In genomic region chr11:120831659-120832440, GRCm38 (mm10) we compare ENCODE assay signal across 24 mouse cellular contexts. TPM values are rescaled to one million over a fixed set of nuclear protein-coding genes. Genes with fewer than 3 reads are reported as not detected.
DNase-seq lines count a peak whose midpoint lies in the region; ATAC-seq and TF ChIP-seq lines count a peak whose summit lies in the region.
"Had no signal": no experiment of that assay in that cellular context is flagged by ENCODE, and none has a peak within 500 bp of the region (broad histone marks: within the 10 kb centered on the region; RNA-seq: fewer than 3 reads in every experiment).

No protein-coding gene starts in this region.

- no peaks in the 10 kb centered on the region for H3K27me3 ChIP-seq in forebrain, embryonic 13.5 days
- H3K27me3 ChIP-seq in forebrain, embryonic 15.5 days = no peaks in the 10 kb centered on the region
- H3K27me3 ChIP-seq in liver, adult 2 months (ENCODE audit: control insufficient read depth, insufficient read depth, low read length) = no peaks in the 10 kb centered on the region
- H3K27me3 ChIP-seq in liver, embryonic 11.5 days (replicated peaks; ENCODE audit: control insufficient read depth, insufficient read depth, low read length) = no peaks in the 10 kb centered on the region
- peaks cover 5% of the 10 kb centered on the region; the same call in 1 of the 2 replicates for H3K27me3 ChIP-seq in midbrain, embryonic 10.5 days (ENCODE audit: low read depth, poor library complexity, severe bottlenecking)
- no peaks in the 10 kb centered on the region for H3K27me3 ChIP-seq in midbrain, embryonic 14.5 days (ENCODE audit: control insufficient read depth, insufficient read depth, low read length)
- H3K27me3 ChIP-seq: CH12.LX; embryonic facial prominence, embryonic 12.5 days; forebrain, embryonic 12.5 days; Patski had no signal

- 57% methylated on average over 3 of the region's 3 CpGs for WGBS in forebrain, embryonic 13.5 days
- 58% methylated on average over 3 of the region's 3 CpGs for WGBS in forebrain, embryonic 15.5 days
- WGBS in liver, adult 2 months = 43% methylated on average over 3 of the region's 3 CpGs
- WGBS in liver, embryonic 11.5 days = 85% methylated on average over 3 of the region's 3 CpGs
- whole genome bisulfite sequencing in midbrain, embryonic 10.5 days = 87% methylated on average over 3 of the region's 3 CpGs
- WGBS in midbrain, embryonic 14.5 days = 91% methylated on average over 3 of the region's 3 CpGs

- peak; percentile 2 for DNase-seq in adrenal gland, adult 2 months
- DNase-seq in adrenal gland, postnatal 25 days = no peak
- peak; percentile 95 for DNase-seq in liver, adult 2 months (ENCODE audit: extremely low read depth, low read depth, low spot score)
- DNase-seq in liver, embryonic 11.5 days (ENCODE audit: low spot score) = no peak
- no peak for DNase-seq in midbrain, embryonic 10.5 days (ENCODE audit: low spot score)
- DNase-seq in midbrain, embryonic 14.5 days = no peak
- DNase-seq: adrenal gland, postnatal 10 days; B cell, adult 2 months; cerebellum, adult 11-12 months; cerebellum, adult 2 months; cerebellum, adult 9-10 months; cerebellum, postnatal 10 days; cerebellum, postnatal 25 days; forebrain, postnatal 0 days had no signal

- no peaks in the 10 kb centered on the region for H3K36me3 ChIP-seq in forebrain, embryonic 13.5 days (ENCODE audit: poor library complexity, severe bottlenecking)
- no peaks in the 10 kb centered on the region for H3K36me3 ChIP-seq in forebrain, embryonic 15.5 days
- H3K36me3 ChIP-seq in liver, adult 2 months (ENCODE audit: control insufficient read depth, insufficient read depth, low read length) = 0 out of 2 replicates have a peak, but pooled peaks cover 2% of the 10 kb centered on the region
- H3K36me3 ChIP-seq in liver, embryonic 11.5 days (ENCODE audit: control insufficient read depth, insufficient read depth, low read length) = no peaks in the 10 kb centered on the region
- H3K36me3 ChIP-seq in midbrain, embryonic 10.5 days = no peaks in the 10 kb centered on the region
- H3K36me3 ChIP-seq in midbrain, embryonic 14.5 days (ENCODE audit: control insufficient read depth, insufficient read depth, low read length) = no peaks in the 10 kb centered on the region
- H3K36me3 ChIP-seq: forebrain, embryonic 12.5 days had no signal

- H3K79me2 ChIP-seq in liver, adult 2 months (ENCODE audit: control insufficient read depth, insufficient read depth, low read length) = no peaks in the 10 kb centered on the region; the same call in 1 of the 2 replicates

- peak overlapping the region; percentile 40; the same call in 1 of the 2 replicates for H3K27ac ChIP-seq in forebrain, embryonic 13.5 days
- H3K27ac ChIP-seq in forebrain, embryonic 15.5 days (replicated peaks) = no peak overlapping the region
- H3K27ac ChIP-seq in liver, adult 2 months (replicated peaks; ENCODE audit: insufficient read depth, low read depth, low read length) = peak overlapping the region; percentile 96
- no peak overlapping the region for H3K27ac ChIP-seq in liver, embryonic 11.5 days (ENCODE audit: low read depth, low read length)
- H3K27ac ChIP-seq in midbrain, embryonic 10.5 days (replicated peaks) = peak overlapping the region; percentile 23; the same call in 1 of the 2 replicates
- no peak overlapping the region for H3K27ac ChIP-seq in midbrain, embryonic 14.5 days (replicated peaks; ENCODE audit: low read depth, low read length)
- H3K27ac ChIP-seq: embryonic facial prominence, embryonic 10.5 days; embryonic facial prominence, embryonic 12.5 days; forebrain, embryonic 12.5 days had no signal

- no peak for TF ChIP-seq CTCF in liver, adult 2 months (IDR thresholded peaks at IDR 0.05; ENCODE audit: low read depth, low read length)

- peaks cover 16% of the 10 kb centered on the region for H3K4me1 ChIP-seq in forebrain, embryonic 13.5 days
- peaks cover 13% of the 10 kb centered on the region for H3K4me1 ChIP-seq in forebrain, embryonic 15.5 days
- peaks cover 20% of the 10 kb centered on the region for H3K4me1 ChIP-seq in liver, adult 2 months (ENCODE audit: control insufficient read depth, insufficient read depth, low read length)
- peaks cover 10% of the 10 kb centered on the region for H3K4me1 ChIP-seq in liver, embryonic 11.5 days (replicated peaks; ENCODE audit: control insufficient read depth, insufficient read depth, low read length)
- peaks cover 41% of the 10 kb centered on the region for H3K4me1 ChIP-seq in midbrain, embryonic 10.5 days
- H3K4me1 ChIP-seq in midbrain, embryonic 14.5 days (ENCODE audit: control insufficient read depth, insufficient read depth, low read length) = peaks cover 9% of the 10 kb centered on the region
- H3K4me1 ChIP-seq: embryonic facial prominence, embryonic 12.5 days had no signal

- no peak overlapping the region for H3K9ac ChIP-seq in forebrain, embryonic 13.5 days
- no peak overlapping the region for H3K9ac ChIP-seq in forebrain, embryonic 15.5 days (replicated peaks)
- peak overlapping the region; percentile 63 for H3K9ac ChIP-seq in liver, adult 2 months (ENCODE audit: low read depth, low read length)
- no peak overlapping the region for H3K9ac ChIP-seq in liver, embryonic 11.5 days (ENCODE audit: low read depth, low read length)
- H3K9ac ChIP-seq in midbrain, embryonic 14.5 days (replicated peaks; ENCODE audit: low read length) = no peak overlapping the region
- H3K9ac ChIP-seq: embryonic facial prominence, embryonic 12.5 days; forebrain, embryonic 12.5 days; forebrain, postnatal 0 days had no signal

- H3K4me3 ChIP-seq in forebrain, embryonic 13.5 days = no peak overlapping the region
- no peak overlapping the region for H3K4me3 ChIP-seq in forebrain, embryonic 15.5 days
- H3K4me3 ChIP-seq in liver, adult 2 months (ENCODE audit: insufficient read depth, low read depth, low read length) = peak overlapping the region; percentile 41
- no peak overlapping the region for H3K4me3 ChIP-seq in liver, embryonic 11.5 days (ENCODE audit: low read depth, low read length)
- no peak overlapping the region for H3K4me3 ChIP-seq in midbrain, embryonic 10.5 days
- no peak overlapping the region for H3K4me3 ChIP-seq in midbrain, embryonic 14.5 days (replicated peaks; ENCODE audit: low read depth, low read length)
- H3K4me3 ChIP-seq: embryonic facial prominence, embryonic 10.5 days; embryonic facial prominence, embryonic 12.5 days; forebrain, embryonic 12.5 days had no signal

- no peak overlapping the region for H3K4me2 ChIP-seq in forebrain, embryonic 13.5 days
- H3K4me2 ChIP-seq in forebrain, embryonic 15.5 days (replicated peaks) = no peak overlapping the region
- H3K4me2 ChIP-seq in liver, embryonic 11.5 days = no peak overlapping the region
- H3K4me2 ChIP-seq in midbrain, embryonic 14.5 days (ENCODE audit: low read length) = no peak overlapping the region
- H3K4me2 ChIP-seq: embryonic facial prominence, embryonic 12.5 days; forebrain, embryonic 12.5 days had no signal

- ATAC-seq in forebrain, embryonic 13.5 days = no peak
- no peak for ATAC-seq in forebrain, embryonic 15.5 days (replicated peaks)
- no peak for ATAC-seq in liver, embryonic 11.5 days (replicated peaks; ENCODE audit: low FRiP score)
- ATAC-seq in midbrain, embryonic 14.5 days (ENCODE audit: low FRiP score, low TSS enrichment) = no peak
- ATAC-seq: activated CD4-positive, CD25-positive, alpha-beta regulatory T cell, adult 4 months; CD4-positive, CD25-positive, alpha-beta regulatory T cell, adult 4 months; forebrain, postnatal 0 days; Patski had no signal

- H3K9me3 ChIP-seq in forebrain, embryonic 13.5 days (replicated peaks) = no peaks in the 10 kb centered on the region
- no peaks in the 10 kb centered on the region for H3K9me3 ChIP-seq in forebrain, embryonic 15.5 days
- no peaks in the 10 kb centered on the region for H3K9me3 ChIP-seq in liver, embryonic 11.5 days (ENCODE audit: control insufficient read depth, low read length)
- H3K9me3 ChIP-seq in midbrain, embryonic 10.5 days (replicated peaks) = no peaks in the 10 kb centered on the region
- no peaks in the 10 kb centered on the region for H3K9me3 ChIP-seq in midbrain, embryonic 14.5 days (ENCODE audit: control insufficient read depth, low read length)
- H3K9me3 ChIP-seq: embryonic facial prominence, embryonic 10.5 days; embryonic facial prominence, embryonic 12.5 days; forebrain, embryonic 12.5 days; G1E had no signal

- no peak for TF ChIP-seq POLR2A in liver, adult 2 months (IDR thresholded peaks at IDR 0.05; ENCODE audit: extremely low read depth, insufficient read depth, low read length)

RNA-seq across cellular contexts. Expression of gene Fasn, which starts 7.5 kb away (rescaled TPM):
- total RNA-seq in adrenal gland, adult 2 months (2021) = 1,000 to 10,000 TPM in 1 of 2 experiments, 100 to 1,000 TPM in 1; 505 to 2,290 TPM
- polyA plus RNA-seq in adrenal gland, adult 2 months (2012; rRNA removed) = 7,384 and 9,917 TPM in 2 replicates
- 1,301 and 1,518 TPM in 2 replicates for total RNA-seq in adrenal gland, postnatal 25 days (2021)
- 61.4 and 79.4 TPM in 2 replicates for polyA plus RNA-seq in forebrain, embryonic 13.5 days (2015; fragmentation: Nextera tagmentation; extraction: Ambion mirVana)
- 78.3 and 80.6 TPM in 2 replicates for polyA plus RNA-seq in forebrain, embryonic 15.5 days (2015; fragmentation: Nextera tagmentation; extraction: Ambion mirVana)
- 198 and 203 TPM in 2 replicates for total RNA-seq in liver, adult 2 months (2014; rRNA removed)
- polyA plus RNA-seq in liver, adult 2 months (2012; rRNA removed) = 639 and 935 TPM in 2 replicates
- 71.3 and 80.0 TPM in 2 replicates for polyA plus RNA-seq in liver, embryonic 11.5 days (2014; fragmentation: Nextera tagmentation; extraction: Ambion mirVana)
- 118 and 131 TPM in 2 replicates for polyA plus RNA-seq in midbrain, embryonic 10.5 days (2016; fragmentation: Nextera tagmentation; extraction: Ambion mirVana)
- polyA plus RNA-seq in midbrain, embryonic 14.5 days (2014; fragmentation: Nextera tagmentation; extraction: Ambion mirVana) = 120 and 124 TPM in 2 replicates

RNA-seq across cellular contexts. Expression of gene Dus1l, which starts 35.6 kb away (rescaled TPM):
- total RNA-seq in adrenal gland, adult 2 months (2021) = 10 to 100 TPM; 56.0 to 62.0 TPM
- 43.8 and 53.7 TPM in 2 replicates for polyA plus RNA-seq in adrenal gland, adult 2 months (2012; rRNA removed)
- 62.7 and 65.8 TPM in 2 replicates for total RNA-seq in adrenal gland, postnatal 25 days (2021)
- 58.6 and 67.7 TPM in 2 replicates for polyA plus RNA-seq in forebrain, embryonic 13.5 days (2015; fragmentation: Nextera tagmentation; extraction: Ambion mirVana)
- polyA plus RNA-seq in forebrain, embryonic 15.5 days (2015; fragmentation: Nextera tagmentation; extraction: Ambion mirVana) = 50.0 and 50.1 TPM in 2 replicates
- total RNA-seq in liver, adult 2 months (2014; rRNA removed) = 52.1 and 52.4 TPM in 2 replicates
- polyA plus RNA-seq in liver, adult 2 months (2012; rRNA removed) = 69.7 and 70.6 TPM in 2 replicates
- polyA plus RNA-seq in liver, embryonic 11.5 days (2014; fragmentation: Nextera tagmentation; extraction: Ambion mirVana) = 132 and 139 TPM in 2 replicates
- polyA plus RNA-seq in midbrain, embryonic 10.5 days (2016; fragmentation: Nextera tagmentation; extraction: Ambion mirVana) = 94.4 and 99.2 TPM in 2 replicates
- 39.4 and 48.0 TPM in 2 replicates for polyA plus RNA-seq in midbrain, embryonic 14.5 days (2014; fragmentation: Nextera tagmentation; extraction: Ambion mirVana)

RNA-seq across cellular contexts. Expression of gene Gps1, which starts 47.8 kb away (rescaled TPM):
- 100 to 1,000 TPM; 113 to 141 TPM for total RNA-seq in adrenal gland, adult 2 months (2021)
- 161 and 178 TPM in 2 replicates for polyA plus RNA-seq in adrenal gland, adult 2 months (2012; rRNA removed)
- total RNA-seq in adrenal gland, postnatal 25 days (2021) = 120 and 131 TPM in 2 replicates
- 261 and 280 TPM in 2 replicates for polyA plus RNA-seq in forebrain, embryonic 13.5 days (2015; fragmentation: Nextera tagmentation; extraction: Ambion mirVana)
- 276 and 287 TPM in 2 replicates for polyA plus RNA-seq in forebrain, embryonic 15.5 days (2015; fragmentation: Nextera tagmentation; extraction: Ambion mirVana)
- 81.9 and 89.7 TPM in 2 replicates for total RNA-seq in liver, adult 2 months (2014; rRNA removed)
- 97.9 and 99.5 TPM in 2 replicates for polyA plus RNA-seq in liver, adult 2 months (2012; rRNA removed)
- 209 and 210 TPM in 2 replicates for polyA plus RNA-seq in liver, embryonic 11.5 days (2014; fragmentation: Nextera tagmentation; extraction: Ambion mirVana)
- polyA plus RNA-seq in midbrain, embryonic 10.5 days (2016; fragmentation: Nextera tagmentation; extraction: Ambion mirVana) = 287 TPM in 2 replicates
- 303 and 316 TPM in 2 replicates for polyA plus RNA-seq in midbrain, embryonic 14.5 days (2014; fragmentation: Nextera tagmentation; extraction: Ambion mirVana)

RNA-seq across cellular contexts. Expression of gene Rfng, which starts 47.8 kb away (rescaled TPM):
- total RNA-seq in adrenal gland, adult 2 months (2021) = 10 to 100 TPM; 18.3 to 20.9 TPM
- polyA plus RNA-seq in adrenal gland, adult 2 months (2012; rRNA removed) = 91.6 and 95.4 TPM in 2 replicates
- 21.3 and 23.9 TPM in 2 replicates for total RNA-seq in adrenal gland, postnatal 25 days (2021)
- 58.4 and 63.1 TPM in 2 replicates for polyA plus RNA-seq in forebrain, embryonic 13.5 days (2015; fragmentation: Nextera tagmentation; extraction: Ambion mirVana)
- 88.5 and 94.5 TPM in 2 replicates for polyA plus RNA-seq in forebrain, embryonic 15.5 days (2015; fragmentation: Nextera tagmentation; extraction: Ambion mirVana)
- 3.1 and 5.7 TPM in 2 replicates for total RNA-seq in liver, adult 2 months (2014; rRNA removed)
- 25.1 and 28.3 TPM in 2 replicates for polyA plus RNA-seq in liver, adult 2 months (2012; rRNA removed)
- polyA plus RNA-seq in liver, embryonic 11.5 days (2014; fragmentation: Nextera tagmentation; extraction: Ambion mirVana) = 30.3 and 33.4 TPM in 2 replicates
- 43.4 and 55.9 TPM in 2 replicates for polyA plus RNA-seq in midbrain, embryonic 10.5 days (2016; fragmentation: Nextera tagmentation; extraction: Ambion mirVana)
- polyA plus RNA-seq in midbrain, embryonic 14.5 days (2014; fragmentation: Nextera tagmentation; extraction: Ambion mirVana) = 83.9 and 102 TPM in 2 replicates

Comparison
In these comparisons a context has a peak if more than half of its experiments do, and no peak if none do; other contexts are left out.
1. DNase-seq: peak in adrenal gland, adult 2 months (single experiment) and liver, adult 2 months (single experiment); none in adrenal gland, postnatal 25 days (single experiment), liver, embryonic 11.5 days (single experiment), midbrain, embryonic 10.5 days (single experiment) and midbrain, embryonic 14.5 days (single experiment).
2. H3K27ac ChIP-seq: peak in forebrain, embryonic 13.5 days (single experiment), liver, adult 2 months (single experiment) and midbrain, embryonic 10.5 days (single experiment); none in forebrain, embryonic 15.5 days (single experiment), liver, embryonic 11.5 days (single experiment) and midbrain, embryonic 14.5 days (single experiment).